Mouse (Mus musculus) adipocyte (in vitro differentiated cells): ENCODE data around the gene Sp8.

Experiments used
- DNase-seq: peaks from one replicate; pipeline ENCODE4 v3.0.0-alpha.2; 2016; ENCODE audit warnings: low spot score

Sp8 gene

GRCm38 (mm10) chr12:118848496-118849202 is 2.5 kb downstream of the Sp8 start:
- DNase-seq = no peak

- DNase-seq = no peak
Measured at GRCm38 (mm10) chr12:118849203-118849861, 3.2 kb downstream of the Sp8 start.

GRCm38 (mm10) chr12:118849996-118850395 is 3.9 kb downstream of the Sp8 start:
- DNase-seq = no peak

GRCm38 (mm10) chr12:118850851-118851410 is 4.8 kb downstream of the Sp8 start:
- no peak for DNase-seq

- no peak for DNase-seq
Measured at GRCm38 (mm10) chr12:118853331-118853730, 7.2 kb downstream of the Sp8 start.

- no peak for DNase-seq
Measured at GRCm38 (mm10) chr12:118854401-118854800, 8.3 kb downstream of the Sp8 start.

GRCm38 (mm10) chr12:118854831-118855453 is 8.8 kb downstream of the Sp8 start:
- peak; percentile 61 for DNase-seq

- DNase-seq = no peak
Measured at GRCm38 (mm10) chr12:118856151-118856550, 10.0 kb downstream of the Sp8 start.

GRCm38 (mm10) chr12:118872673-118873072 is 26.5 kb downstream of the Sp8 start:
- DNase-seq = no peak

GRCm38 (mm10) chr12:118882790-118883189 is 36.7 kb downstream of the Sp8 start:
- no peak for DNase-seq

GRCm38 (mm10) chr12:118887964-118888363 is 41.8 kb downstream of the Sp8 start:
- DNase-seq = peak; percentile 10
